Mouse (Mus musculus) Muller cell, postnatal 12 days (primary cell): ENCODE results near the gene Epc2.
"Not testable (repeated sequence)": the region's sequence is repeated elsewhere in the genome, so short reads cannot be mapped to it uniquely, and the experiment has no call there.

ENCODE experiments used
- DNase-seq: peaks from one replicate; pipeline ENCODE4 v3.0.0-alpha.2; 2015; ENCODE audit errors: inconsistent ontology term

The Epc2 gene

GRCm38 (mm10) chr2:49471641-49472355 lies 20.5 kb downstream of the Epc2 start:
- no peak for DNase-seq

GRCm38 (mm10) chr2:49472443-49472842 lies 21.2 kb downstream of the Epc2 start:
- no peak for DNase-seq

- DNase-seq = peak; percentile 49
Measured at GRCm38 (mm10) chr2:49482146-49482545, 30.9 kb downstream of the Epc2 start.

GRCm38 (mm10) chr2:49483382-49483781 lies 32.1 kb downstream of the Epc2 start:
- DNase-seq = no peak

GRCm38 (mm10) chr2:49501435-49501834 lies 50.1 kb downstream of the Epc2 start:
- DNase-seq = no peak

- DNase-seq = peak; percentile 34
Measured at GRCm38 (mm10) chr2:49503596-49503995, 52.3 kb downstream of the Epc2 start.

GRCm38 (mm10) chr2:49505151-49505550 lies 53.9 kb downstream of the Epc2 start:
- not testable (repeated sequence) for DNase-seq

- no peak for DNase-seq
Measured at GRCm38 (mm10) chr2:49510832-49511231, 59.5 kb downstream of the Epc2 start.

- DNase-seq = no peak
Measured at GRCm38 (mm10) chr2:49516011-49516410, 64.7 kb downstream of the Epc2 start.

GRCm38 (mm10) chr2:49520409-49520808 lies 69.1 kb downstream of the Epc2 start:
- peak; percentile 7 for DNase-seq

GRCm38 (mm10) chr2:49520989-49521388 lies 69.7 kb downstream of the Epc2 start:
- no peak for DNase-seq

GRCm38 (mm10) chr2:49521564-49521963 lies 70.3 kb downstream of the Epc2 start:
- no peak for DNase-seq

GRCm38 (mm10) chr2:49522578-49522977 lies 71.3 kb downstream of the Epc2 start:
- no peak for DNase-seq

GRCm38 (mm10) chr2:49537147-49537546 lies 85.9 kb downstream of the Epc2 start:
- no peak for DNase-seq

- DNase-seq = no peak
Measured at GRCm38 (mm10) chr2:49538056-49538455, 86.8 kb downstream of the Epc2 start.

GRCm38 (mm10) chr2:49539745-49540144 lies 88.5 kb downstream of the Epc2 start:
- no peak for DNase-seq

GRCm38 (mm10) chr2:49547813-49548212 lies 96.5 kb downstream of the Epc2 start:
- DNase-seq = no peak

GRCm38 (mm10) chr2:49548492-49548891 lies 97.2 kb downstream of the Epc2 start:
- no peak for DNase-seq

GRCm38 (mm10) chr2:49553096-49553495 lies 101.8 kb downstream of the Epc2 start:
- DNase-seq = no peak

GRCm38 (mm10) chr2:49557339-49557738 lies 106.1 kb downstream of the Epc2 start:
- DNase-seq = no peak

GRCm38 (mm10) chr2:49558361-49558760 lies 107.1 kb downstream of the Epc2 start:
- DNase-seq = no peak

GRCm38 (mm10) chr2:49562688-49563350 lies 111.5 kb downstream of the Epc2 start:
- DNase-seq = no peak
